Mouse (Mus musculus) testis, adult 2 months (tissue): ENCODE measurements around the gene Hfe2. TPM values are rescaled to one million over a fixed set of nuclear protein-coding genes. Genes with fewer than 3 reads are reported as not detected.
A peak's percentile ranks its signal among the peaks of the same experiment; 100 is the strongest.
"Not testable (repeated sequence)": the region's sequence is repeated elsewhere in the genome, so short reads cannot be mapped to it uniquely, and the experiment has no call there.

ENCODE experiments used
- H3K27ac ChIP-seq: fragments of 200-500 bp; 2 replicates; pipeline ENCODE4 v1.5.1; 2012; ENCODE audit warnings: low read depth, low read length; ENCODE audit not compliant: control insufficient read depth, insufficient read depth
- H3K27me3 ChIP-seq: fragments of 200-500 bp; 2 replicates; pipeline ENCODE4 v1.6.1; 2012; ENCODE audit warnings: mild to moderate bottlenecking, low read length, moderate library complexity; ENCODE audit not compliant: control insufficient read depth, insufficient read depth
- H3K36me3 ChIP-seq: fragments of 200-500 bp; 2 replicates; pipeline ENCODE4 v1.6.1; 2012; ENCODE audit warnings: mild to moderate bottlenecking, low read length; ENCODE audit not compliant: control insufficient read depth, insufficient read depth
- H3K4me1 ChIP-seq: fragments of 200-500 bp; 2 replicates; pipeline ENCODE4 v1.6.1; 2012; ENCODE audit warnings: low read length; ENCODE audit not compliant: control insufficient read depth, insufficient read depth
- H3K4me3 ChIP-seq: fragments of 200-500 bp; 2 replicates; pipeline ENCODE4 v1.5.1; 2012; ENCODE audit warnings: low read depth, mild to moderate bottlenecking, low read length, moderate library complexity, mixed read lengths; ENCODE audit not compliant: control insufficient read depth
- CTCF ChIP-seq: fragments of 200-500 bp; IDR thresholded peaks from 2 replicates; pipeline ENCODE4 v1.5.1; 2012; ENCODE audit warnings: low read depth, mild to moderate bottlenecking, inconsistent platforms, low read length, moderate library complexity; ENCODE audit not compliant: control insufficient read depth, insufficient read depth, insufficient replicate concordance
- POLR2A ChIP-seq: fragments of 200-500 bp; IDR thresholded peaks from 2 replicates; pipeline ENCODE4 v1.6.1; 2012; ENCODE audit warnings: low read depth, mild to moderate bottlenecking, inconsistent platforms, low read length, moderate library complexity; ENCODE audit not compliant: control insufficient read depth
- polyA plus RNA-seq: library from polyadenylated mRNA; depleted of rRNA; stranded (reverse); fragments of >200 nt; gene quantifications from 2 replicates; pipeline ENCODE4 v1.2.3, GENCODE M21; 2012

Gene Hfe2
- polyA plus RNA-seq, 1 experiment: 7.8 TPM

DNA sequence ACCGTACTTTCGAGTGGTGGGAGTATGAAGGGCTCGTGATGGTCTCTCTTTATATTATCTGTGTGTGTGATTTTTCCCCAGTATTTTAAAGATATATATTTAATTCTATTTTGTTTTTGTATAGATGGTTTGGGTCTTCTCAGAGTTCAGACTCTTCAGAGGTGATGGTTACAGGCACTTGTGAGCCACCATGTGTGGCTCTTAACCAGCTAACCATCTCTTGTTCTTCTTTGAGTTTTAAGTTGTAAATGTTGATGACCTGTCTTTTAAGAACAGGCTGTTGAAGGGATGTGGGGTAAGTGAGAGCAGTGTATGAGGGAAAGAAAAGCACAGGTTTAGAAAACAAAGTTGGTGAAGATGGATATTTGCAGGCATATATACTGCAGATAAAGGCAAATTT is 30.1 kb upstream of the Hfe2 start:
- Histone ChIP-seq H3K4me3 (no peak overlapping the region), H3K36me3 (no peaks in the 10 kb centered on the region), H3K27ac (no peak overlapping the region), H3K27me3 (no peaks in the 10 kb centered on the region), H3K4me1 (peaks cover 2% of the 10 kb centered on the region; the same call in 1 of the 2 replicates)
- no peak for TF ChIP-seq POLR2A

DNA sequence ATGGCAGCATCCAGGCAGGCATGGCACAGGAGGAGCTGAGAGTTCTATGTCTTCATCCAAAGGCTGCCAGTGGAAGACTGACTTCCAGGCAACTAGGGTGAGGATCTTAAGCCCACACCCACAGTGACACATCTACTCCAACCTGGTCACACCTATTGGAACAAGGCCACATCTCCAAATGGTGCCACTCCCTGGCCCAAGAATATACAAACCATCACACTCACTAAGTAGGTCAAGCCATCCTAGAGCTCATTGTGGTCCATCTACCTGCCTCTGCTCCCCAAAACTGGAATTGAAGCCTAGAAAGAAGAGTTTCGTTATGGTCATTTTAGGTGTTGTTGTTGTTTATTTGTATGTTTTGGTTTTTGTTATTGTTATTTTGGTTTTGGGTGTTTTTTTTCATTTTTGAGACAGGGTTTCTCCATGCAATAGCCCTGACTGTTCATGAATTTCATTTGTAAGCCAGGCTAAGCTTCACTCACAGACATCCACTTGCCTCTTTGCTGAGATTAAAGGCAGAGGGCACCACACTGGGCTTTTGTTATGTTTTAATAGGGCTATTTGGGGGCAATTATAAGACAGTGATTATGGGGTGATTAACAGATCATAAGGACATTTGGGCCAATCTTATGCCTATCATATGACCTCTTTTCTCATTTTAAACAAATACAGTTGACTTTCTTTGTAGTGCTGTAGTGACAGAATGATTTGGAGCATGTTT is 29.3 kb upstream of the Hfe2 start:
- H3K36me3 ChIP-seq: no peaks in the 10 kb centered on the region
- no peak for TF ChIP-seq POLR2A
- no peak for TF ChIP-seq CTCF
- H3K4me1 ChIP-seq: peaks cover 2% of the 10 kb centered on the region; the same call in 1 of the 2 replicates
- no peak overlapping the region for H3K4me3 ChIP-seq
- H3K27me3 ChIP-seq: no peaks in the 10 kb centered on the region
- no peak overlapping the region for H3K27ac ChIP-seq

DNA sequence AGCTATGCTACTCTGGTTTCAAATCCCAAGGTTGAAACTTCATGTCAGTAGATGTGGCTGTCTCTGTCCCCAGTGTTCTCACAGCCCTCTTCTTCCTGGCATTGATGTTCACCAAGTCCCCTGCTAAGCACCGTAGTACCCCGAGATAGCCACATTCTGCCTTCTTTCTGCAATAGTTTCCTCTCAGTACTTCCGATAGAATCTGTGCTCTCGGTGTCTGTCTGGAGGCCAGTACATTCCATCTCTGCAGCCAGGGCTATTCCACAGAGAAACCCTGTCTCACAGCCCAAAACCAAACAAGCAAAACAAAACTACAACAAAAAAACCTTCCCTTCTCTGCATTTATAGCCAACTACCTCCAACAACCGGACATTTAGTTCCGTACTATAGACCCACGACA is 28.8 kb upstream of the Hfe2 start:
- Histone ChIP-seq H3K4me3 (no peak overlapping the region), H3K27ac (no peak overlapping the region), H3K4me1 (peaks cover 2% of the 10 kb centered on the region; the same call in 1 of the 2 replicates), H3K36me3 (no peaks in the 10 kb centered on the region), H3K27me3 (no peaks in the 10 kb centered on the region)
- no peak for TF ChIP-seq POLR2A
- TF ChIP-seq CTCF: no peak

DNA sequence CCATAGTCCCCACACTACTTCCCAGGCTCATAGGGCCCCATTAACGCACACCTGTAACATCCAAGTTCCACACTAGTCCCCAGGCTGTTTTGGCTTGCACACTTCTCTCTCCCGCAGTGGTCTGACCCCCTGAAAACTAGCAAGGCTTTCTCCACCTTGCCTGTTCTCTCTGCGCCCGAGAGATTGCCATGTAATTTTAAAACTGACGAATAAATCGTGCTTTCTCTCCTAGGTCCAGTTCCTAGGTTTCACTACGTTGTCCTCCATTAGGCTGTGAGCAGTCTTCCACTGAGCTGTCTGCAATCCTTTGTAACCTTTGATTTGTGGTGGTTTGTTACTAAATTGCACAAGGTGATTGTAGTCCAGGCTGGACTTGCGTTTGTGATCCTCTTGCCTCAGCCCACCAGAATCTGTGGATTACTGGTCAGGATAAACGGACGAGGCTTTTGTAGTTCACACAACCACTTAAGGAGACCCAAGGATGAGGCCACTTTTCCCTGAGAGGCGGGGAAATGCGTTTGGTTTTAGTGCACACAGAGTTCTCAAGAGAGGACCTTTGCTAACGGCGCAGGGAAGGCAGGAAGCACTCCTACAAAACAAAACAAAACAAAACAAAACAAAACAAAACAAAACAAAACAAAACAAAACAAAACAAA is 28.2 kb upstream of the Hfe2 start:
- H3K27me3 ChIP-seq, H3K36me3 ChIP-seq, H3K27ac ChIP-seq, H3K4me3 ChIP-seq, H3K4me1 ChIP-seq: not testable (repeated sequence)

GRCm38 (mm10) chr3:96497451-96498028 is 27.4 kb upstream of the Hfe2 start:
- TF ChIP-seq CTCF: 0 out of 2 replicates have a peak, but pooled peaks have one; percentile 1
- no peak for TF ChIP-seq POLR2A
- Histone ChIP-seq H3K4me1 (peaks cover 2% of the 10 kb centered on the region; the same call in 1 of the 2 replicates), H3K4me3 (peak overlapping the region; percentile 46), H3K27ac (no peak overlapping the region), H3K36me3 (no peaks in the 10 kb centered on the region), H3K27me3 (no peaks in the 10 kb centered on the region)

- peaks cover 2% of the 10 kb centered on the region; the same call in 1 of the 2 replicates for H3K4me1 ChIP-seq
- no peak overlapping the region for H3K4me3 ChIP-seq
- H3K27ac ChIP-seq: no peak overlapping the region
- no peaks in the 10 kb centered on the region for H3K36me3 ChIP-seq
- no peak for TF ChIP-seq POLR2A
- TF ChIP-seq CTCF: no peak
- H3K27me3 ChIP-seq: no peaks in the 10 kb centered on the region
Measured at GRCm38 (mm10) chr3:96498476-96499245, 26.3 kb upstream of the Hfe2 start.
